9 mouse cellular contexts compared by ENCODE assay signal in the genomic region with DNA sequence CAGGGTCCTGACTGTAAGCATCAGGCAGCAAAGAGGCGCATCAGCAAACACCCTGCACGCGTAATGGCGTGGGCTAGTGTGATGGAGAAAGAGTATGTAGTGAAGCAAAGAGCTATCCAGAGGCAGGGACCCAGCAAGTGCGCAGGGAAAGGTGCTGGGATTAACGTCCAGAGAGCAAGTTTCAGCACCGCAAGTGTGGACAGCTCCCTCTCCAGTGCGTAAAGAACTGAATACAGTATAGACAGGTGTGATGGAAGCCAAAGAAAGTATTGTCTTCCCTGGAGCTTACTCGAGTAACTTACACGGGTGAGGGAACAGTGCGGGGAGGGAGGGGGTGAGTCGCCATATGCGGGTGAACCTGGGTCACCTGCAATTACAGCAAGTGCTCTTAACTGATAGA.
DNase-seq lines count a peak whose midpoint lies in the region; ATAC-seq lines count a peak whose summit lies in the region.
"Had no signal": no experiment of that assay in that cellular context is flagged by ENCODE, and none has a peak within 500 bp of the region (broad histone marks: within the 10 kb centered on the region; RNA-seq: fewer than 3 reads in every experiment).

No protein-coding gene starts in this region.

- H3K9me3 ChIP-seq in embryonic facial prominence, embryonic 14.5 days (ENCODE audit: control insufficient read depth, low read length) = no peaks in the 10 kb centered on the region
- H3K9me3 ChIP-seq: neural tube, embryonic 13.5 days had no signal

- H3K9ac ChIP-seq in embryonic facial prominence, embryonic 14.5 days (ENCODE audit: low read depth, low read length) = no peak overlapping the region
- H3K9ac ChIP-seq: neural tube, embryonic 13.5 days had no signal

- H3K36me3 ChIP-seq in embryonic facial prominence, embryonic 14.5 days (ENCODE audit: control insufficient read depth, insufficient read depth, low read length) = no peaks in the 10 kb centered on the region
- H3K36me3 ChIP-seq: neural tube, embryonic 13.5 days had no signal

- H3K27me3 ChIP-seq in embryonic facial prominence, embryonic 14.5 days (replicated peaks; ENCODE audit: control insufficient read depth, insufficient read depth, low read length) = no peaks in the 10 kb centered on the region

- no peak overlapping the region for H3K4me3 ChIP-seq in embryonic facial prominence, embryonic 14.5 days (ENCODE audit: low read depth, low read length)
- H3K4me3 ChIP-seq: neural tube, embryonic 13.5 days had no signal

- H3K4me2 ChIP-seq in embryonic facial prominence, embryonic 14.5 days (ENCODE audit: low read depth, low read length) = no peak overlapping the region
- H3K4me2 ChIP-seq: neural tube, embryonic 13.5 days had no signal

- 32% methylated on average over 13 of the region's 13 CpGs for WGBS in embryonic facial prominence, embryonic 14.5 days

- H3K4me1 ChIP-seq in embryonic facial prominence, embryonic 14.5 days (ENCODE audit: control insufficient read depth, insufficient read depth, low read length) = no peaks in the 10 kb centered on the region

- peak; percentile 14 for DNase-seq in urinary bladder, postnatal 25 days (ENCODE audit: low spot score)
- no peak for DNase-seq in urinary bladder, adult 2 months (ENCODE audit: low spot score)
- peak; percentile 75 for DNase-seq in embryonic facial prominence, embryonic 14.5 days (ENCODE audit: low spot score)
- DNase-seq in lung, postnatal 10 days = peak; percentile 55
- peak; percentile 11 for DNase-seq in yolk sac, embryonic 10.5 days (ENCODE audit: low spot score)
- DNase-seq in B cell, adult 2 months = no peak
- DNase-seq in gastrocnemius, postnatal 25 days = no peak
- no peak for DNase-seq in layer of hippocampus, postnatal 36 days

- no peak for ATAC-seq in embryonic facial prominence, embryonic 14.5 days (ENCODE audit: low read depth)

- H3K27ac ChIP-seq in embryonic facial prominence, embryonic 14.5 days (replicated peaks; ENCODE audit: low read depth, low read length) = no peak overlapping the region
- H3K27ac ChIP-seq: neural tube, embryonic 13.5 days had no signal

Comparison
In these comparisons a context has a peak if more than half of its experiments do, and no peak if none do; other contexts are left out.
1. DNase-seq: peak in urinary bladder, postnatal 25 days (single experiment), embryonic facial prominence, embryonic 14.5 days (single experiment), lung, postnatal 10 days (single experiment) and yolk sac, embryonic 10.5 days (single experiment); none in urinary bladder, adult 2 months (single experiment), B cell, adult 2 months (0 of 2), gastrocnemius, postnatal 25 days (single experiment) and layer of hippocampus, postnatal 36 days (0 of 2).